Mouse (Mus musculus) liver, postnatal 0 days (tissue): ENCODE data around the gene Leng9.

Source experiments
- CTCF ChIP-seq: sonication (generic); IDR thresholded peaks from 2 replicates; pipeline ENCODE4 v1.5.1; 2016; ENCODE audit warnings: antibody characterized with exemption, low read depth
- EP300 ChIP-seq: IDR thresholded peaks from 2 replicates; pipeline ENCODE4 v1.6.1; 2016; ENCODE audit warnings: antibody characterized with exemption, low read depth, mild to moderate bottlenecking

DNA sequence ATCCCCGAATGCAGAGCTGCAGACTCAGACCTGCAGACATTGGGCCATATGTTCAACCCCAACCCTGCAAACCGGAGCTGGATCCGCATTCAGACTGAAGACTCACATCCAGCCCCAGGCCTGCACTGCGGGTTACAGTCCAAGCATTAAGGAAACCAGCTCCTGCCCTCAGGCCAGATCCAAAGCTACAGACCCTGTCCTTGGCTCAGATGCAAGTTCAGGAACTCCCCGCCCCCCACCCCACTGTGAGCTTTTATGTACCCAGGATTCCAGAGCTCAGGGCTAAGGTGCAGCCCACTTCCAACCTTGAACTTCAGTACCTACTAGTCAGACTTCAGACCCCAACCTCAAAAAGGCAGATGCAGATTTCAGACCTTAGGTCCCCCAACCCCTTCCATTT, 25.3 kb downstream of the Leng9 start:
- TF ChIP-seq EP300: no peak
- TF ChIP-seq CTCF: no peak
